Mouse (Mus musculus): ENCODE results near the gene Rbm4. TPM values are rescaled to one million over a fixed set of nuclear protein-coding genes. Genes with fewer than 3 reads are reported as not detected.

Gene Rbm4
- 30.7 and 32.6 TPM in 2 replicates for polyA plus RNA-seq (2016; fragmentation: Nextera tagmentation; extraction: Ambion mirVana)

DNA sequence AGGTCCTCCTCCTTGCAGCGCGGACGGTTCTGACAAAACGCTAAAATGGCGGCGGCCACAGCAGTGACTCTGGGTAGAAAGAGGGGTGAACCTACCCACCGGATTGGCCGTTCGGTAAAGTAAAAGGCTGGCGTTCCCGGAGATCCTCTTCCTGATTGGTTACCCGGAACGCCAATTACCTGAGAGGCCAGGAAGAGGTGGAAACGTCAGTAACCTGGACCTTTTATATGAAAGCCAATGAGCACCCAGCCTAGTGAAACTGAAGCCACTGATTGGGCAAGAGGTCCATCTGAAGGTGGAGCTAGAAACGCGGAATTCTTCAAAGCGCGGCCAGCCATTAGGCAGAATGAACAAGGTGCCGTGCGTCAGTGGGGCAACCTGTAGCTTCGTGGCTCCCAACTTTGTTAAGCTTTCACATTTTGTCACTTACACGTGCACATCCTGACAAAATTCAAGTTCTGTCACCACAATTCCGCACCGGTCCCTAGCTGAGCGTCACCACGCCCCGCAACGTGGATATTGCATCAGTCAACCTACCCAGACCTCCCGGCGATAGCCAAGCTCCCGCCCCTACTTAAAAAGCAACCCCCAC, at the start of gene Rbm4:
TSS of gene Rbm4 (minus strand) at position 71 of the 592 bp plus-strand sequence.
- H3K36me3 ChIP-seq = peaks cover 67% of the 10 kb centered on the region
- peak within 1 kb of the TSS; percentile 88 for H3K4me2 ChIP-seq
- under 1% methylated on average over 31 of the region's 31 CpGs for WGBS (ENCODE audit: insufficient replicate concordance)
- peak within 1 kb of the TSS; percentile 79 for H3K4me3 ChIP-seq
- no peaks in the 10 kb centered on the region for H3K9me3 ChIP-seq (replicated peaks)
- peak; percentile 97 for ATAC-seq
- H3K27ac ChIP-seq = peak within 1 kb of the TSS; percentile 89
- peaks cover 76% of the 10 kb centered on the region for H3K4me1 ChIP-seq
- H3K27me3 ChIP-seq (replicated peaks) = no peaks in the 10 kb centered on the region
- H3K9ac ChIP-seq = peak within 1 kb of the TSS; percentile 81

DNA sequence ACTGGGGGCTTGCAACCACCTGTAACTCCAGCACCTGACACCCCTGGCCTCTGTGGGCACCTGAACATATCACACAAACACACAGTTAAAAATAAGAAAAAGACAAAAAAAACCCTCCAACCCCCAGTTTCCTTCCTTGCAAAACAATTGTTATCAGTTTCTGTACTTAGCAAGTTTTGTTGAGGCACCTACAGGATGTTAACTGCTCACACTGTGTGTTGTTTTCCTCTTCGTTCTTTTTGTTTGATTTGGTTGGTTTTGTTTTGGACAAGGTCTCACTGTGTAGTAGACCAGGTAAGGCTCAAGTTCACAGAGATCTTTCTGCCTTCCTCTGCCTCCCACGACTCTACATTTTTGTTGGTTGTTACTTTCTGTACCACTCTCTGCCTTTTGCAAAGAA, 48.9 kb upstream of the Rbm4 start:
- H3K4me1 ChIP-seq = peaks cover 37% of the 10 kb centered on the region
- H3K9ac ChIP-seq = no peak overlapping the region
- no peak for ATAC-seq
- no peaks in the 10 kb centered on the region for H3K9me3 ChIP-seq (replicated peaks)
- peaks cover 48% of the 10 kb centered on the region for H3K27me3 ChIP-seq (replicated peaks)
- H3K36me3 ChIP-seq = no peaks in the 10 kb centered on the region
- H3K4me2 ChIP-seq = no peak overlapping the region
- H3K4me3 ChIP-seq = no peak overlapping the region
- WGBS (ENCODE audit: insufficient replicate concordance) = 49% methylated on average over 2 of the region's 2 CpGs
- H3K27ac ChIP-seq = no peak overlapping the region

- no peaks in the 10 kb centered on the region for H3K9me3 ChIP-seq (replicated peaks)
- H3K36me3 ChIP-seq = peaks cover 3% of the 10 kb centered on the region; the same call in 1 of the 2 replicates
- H3K27me3 ChIP-seq (replicated peaks) = peaks cover 41% of the 10 kb centered on the region
- ATAC-seq = no peak
- H3K4me3 ChIP-seq = no peak overlapping the region
- H3K4me1 ChIP-seq = peaks cover 52% of the 10 kb centered on the region
- H3K9ac ChIP-seq = no peak overlapping the region
- WGBS (ENCODE audit: insufficient replicate concordance) = 61% methylated on average over 9 of the region's 9 CpGs
- H3K4me2 ChIP-seq = no peak overlapping the region
- H3K27ac ChIP-seq = no peak overlapping the region
These were observed 47.1 kb upstream of the Rbm4 start for GRCm38 (mm10) chr19:4840848-4841247.

DNA sequence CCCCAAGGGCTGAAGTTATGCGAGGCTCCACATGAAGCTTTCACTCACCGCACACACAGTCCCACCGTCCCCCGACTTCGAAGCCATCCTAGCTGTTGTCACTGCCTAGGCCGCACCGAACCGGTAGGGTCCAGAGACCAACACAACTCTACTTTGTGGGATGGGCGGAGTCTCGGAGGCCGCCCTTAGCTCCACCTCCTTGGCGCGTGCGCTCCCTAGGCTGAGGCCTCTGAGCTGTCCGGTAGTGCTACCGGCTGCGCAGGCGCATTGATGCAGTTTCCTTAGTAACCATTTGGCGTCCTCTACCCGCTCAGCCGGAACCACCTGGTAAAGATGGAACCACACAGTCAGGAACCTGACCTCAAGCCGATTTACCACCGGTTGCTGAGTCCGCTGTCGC, 45.4 kb upstream of the Rbm4 start, which contains the start of the genes Ccs and Ccdc87:
TSS of gene Ccs (minus strand) at position 184 of the 400 bp plus-strand sequence.
TSS of gene Ccdc87 (plus strand) at position 218 of the 400 bp plus-strand sequence.
- Histone ChIP-seq H3K36me3 (peaks cover 3% of the 10 kb centered on the region), H3K4me1 (peaks cover 48% of the 10 kb centered on the region), H3K9me3 (replicated peaks) (no peaks in the 10 kb centered on the region), H3K4me3 (peak within 1 kb of the TSS; percentile 69), H3K27me3 (replicated peaks) (peaks cover 41% of the 10 kb centered on the region), H3K9ac (peak within 1 kb of the TSS; percentile 82), H3K27ac (peak within 1 kb of the TSS; percentile 68), H3K4me2 (peak within 1 kb of the TSS; percentile 94)
- ATAC-seq = peak; percentile 99
- 0% methylated on average over 25 of the region's 25 CpGs for WGBS (ENCODE audit: insufficient replicate concordance)

DNA sequence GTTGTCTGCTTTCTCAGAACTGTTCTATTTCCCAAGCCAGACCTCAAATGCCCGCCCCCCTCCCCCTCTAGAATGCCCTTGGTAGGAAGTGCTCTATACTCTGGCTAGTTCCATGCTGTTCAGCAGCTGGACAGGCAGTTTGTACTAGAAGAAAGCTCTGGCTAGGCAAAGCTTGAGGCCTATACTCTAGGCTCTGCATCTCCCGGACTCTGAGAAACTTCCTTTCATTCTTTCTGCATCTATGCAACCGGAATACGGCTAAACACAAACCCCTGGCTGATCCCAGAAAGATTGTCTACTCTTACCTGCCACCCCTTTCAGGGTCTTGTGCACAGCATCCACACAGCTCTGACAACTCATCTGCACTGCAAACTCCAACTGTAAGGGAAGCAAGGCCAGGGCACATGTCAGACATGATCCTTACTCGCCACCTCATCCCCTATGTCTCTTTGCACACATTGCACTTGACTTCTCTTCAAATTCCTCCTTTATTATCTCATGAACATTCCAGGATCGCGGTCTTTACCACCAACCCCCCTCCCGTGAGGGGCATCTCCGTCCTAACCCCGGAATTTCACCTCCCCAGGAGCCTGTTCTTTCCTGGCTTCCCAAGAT, 44.9 kb upstream of the Rbm4 start:
- 32% methylated on average over 10 of the region's 10 CpGs for WGBS (ENCODE audit: insufficient replicate concordance)
- peak overlapping the region; percentile 68 for H3K27ac ChIP-seq
- H3K4me3 ChIP-seq = peak overlapping the region; percentile 69
- H3K9me3 ChIP-seq (replicated peaks) = no peaks in the 10 kb centered on the region
- peaks cover 6% of the 10 kb centered on the region for H3K36me3 ChIP-seq
- peaks cover 41% of the 10 kb centered on the region for H3K27me3 ChIP-seq (replicated peaks)
- peak overlapping the region; percentile 94 for H3K4me2 ChIP-seq
- peak; percentile 56 for ATAC-seq
- H3K9ac ChIP-seq = peak overlapping the region; percentile 82
- H3K4me1 ChIP-seq = peaks cover 48% of the 10 kb centered on the region

DNA sequence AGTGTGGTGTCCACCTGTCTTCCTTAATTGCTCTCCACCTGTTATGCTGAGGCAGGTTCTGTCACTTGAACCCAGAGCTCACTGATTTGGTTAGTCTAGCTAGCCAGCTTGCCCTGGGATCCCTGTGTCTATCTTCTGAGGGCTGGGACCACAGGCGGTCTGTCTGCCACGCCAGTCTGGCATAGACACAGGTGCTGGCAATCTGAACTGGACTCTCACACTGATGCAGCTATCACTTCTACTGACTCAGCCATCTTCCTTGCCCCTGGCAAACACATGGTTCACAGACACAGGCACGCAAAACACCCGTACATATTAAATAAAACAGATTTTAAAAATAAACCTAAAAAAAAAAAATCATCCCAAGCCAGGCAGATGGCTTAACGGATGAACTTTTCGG, 43.3 kb upstream of the Rbm4 start:
- no peak overlapping the region for H3K4me2 ChIP-seq
- H3K4me1 ChIP-seq = peaks cover 48% of the 10 kb centered on the region
- H3K36me3 ChIP-seq = peaks cover 19% of the 10 kb centered on the region
- no peaks in the 10 kb centered on the region for H3K9me3 ChIP-seq (replicated peaks)
- 87% methylated on average over 6 of the region's 6 CpGs for WGBS (ENCODE audit: insufficient replicate concordance)
- H3K4me3 ChIP-seq = no peak overlapping the region
- no peak for ATAC-seq
- peaks cover 27% of the 10 kb centered on the region for H3K27me3 ChIP-seq (replicated peaks)
- no peak overlapping the region for H3K9ac ChIP-seq
- H3K27ac ChIP-seq = no peak overlapping the region

DNA sequence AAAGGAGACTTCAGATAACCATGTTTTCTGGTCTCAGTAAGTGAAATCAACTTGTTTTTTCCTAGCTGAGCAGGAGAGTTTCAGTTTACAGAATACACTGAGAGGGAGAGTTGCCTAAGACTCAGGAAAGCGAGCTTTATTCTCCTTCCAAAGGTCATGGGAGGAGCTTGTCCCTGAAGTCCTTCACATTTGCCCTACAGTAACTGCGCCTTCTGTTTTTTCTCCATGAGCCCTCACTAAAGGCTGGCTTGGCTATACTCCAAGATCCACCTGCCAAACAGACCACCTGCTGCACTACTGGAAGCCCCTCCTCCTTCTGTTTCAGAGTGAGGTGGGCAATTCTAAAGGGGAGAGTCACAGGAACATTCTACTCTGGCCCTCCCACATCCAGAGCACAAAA, 42.4 kb upstream of the Rbm4 start:
- no peak overlapping the region for H3K9ac ChIP-seq

GRCm38 (mm10) chr19:4833977-4834376, 40.3 kb upstream of the Rbm4 start:
- no peak for ATAC-seq
- Histone ChIP-seq H3K4me3 (no peak overlapping the region), H3K4me1 (peaks cover 34% of the 10 kb centered on the region), H3K36me3 (peaks cover 37% of the 10 kb centered on the region), H3K27me3 (replicated peaks) (no peaks in the 10 kb centered on the region), H3K27ac (no peak overlapping the region), H3K4me2 (no peak overlapping the region), H3K9ac (no peak overlapping the region), H3K9me3 (replicated peaks) (no peaks in the 10 kb centered on the region)
- WGBS (ENCODE audit: insufficient replicate concordance) = 87% methylated on average over 8 of the region's 8 CpGs

More for the DNA sequence above, 42.4 kb upstream of the Rbm4 start:
- Histone ChIP-seq H3K9me3 (replicated peaks) (no peaks in the 10 kb centered on the region), H3K36me3 (peaks cover 21% of the 10 kb centered on the region), H3K27ac (no peak overlapping the region), H3K27me3 (replicated peaks) (peaks cover 17% of the 10 kb centered on the region), H3K4me3 (no peak overlapping the region), H3K4me2 (no peak overlapping the region), H3K4me1 (peaks cover 47% of the 10 kb centered on the region)
- 75% methylated on average over 2 of the region's 2 CpGs for WGBS (ENCODE audit: insufficient replicate concordance)
- no peak for ATAC-seq

DNA sequence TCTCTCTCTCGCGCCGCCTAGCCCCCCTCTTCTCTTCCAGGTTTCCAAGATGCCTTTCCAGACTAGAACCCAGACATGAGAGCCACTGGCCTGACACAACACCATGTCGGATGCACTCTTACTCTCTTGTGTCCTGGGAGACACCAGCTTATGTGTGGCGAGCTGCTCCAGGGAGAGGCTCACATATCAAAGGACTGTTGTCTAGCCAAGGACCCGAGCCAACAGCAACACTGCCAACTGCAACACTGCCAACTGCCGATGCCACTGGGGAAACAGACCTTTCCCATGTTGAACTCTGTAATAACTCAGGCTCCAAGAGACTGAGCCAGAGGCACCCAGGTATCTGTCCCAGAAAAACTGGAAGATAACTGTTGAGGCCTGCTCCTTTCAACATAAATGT, 35.5 kb upstream of the Rbm4 start:
- 0 out of 2 replicates have a peak, but pooled peaks cover 8% of the 10 kb centered on the region for H3K4me1 ChIP-seq
- H3K9me3 ChIP-seq (replicated peaks) = no peaks in the 10 kb centered on the region
- WGBS (ENCODE audit: insufficient replicate concordance) = 83% methylated on average over 7 of the region's 7 CpGs
- H3K4me3 ChIP-seq = no peak overlapping the region
- no peak for ATAC-seq
- no peak overlapping the region for H3K4me2 ChIP-seq
- no peaks in the 10 kb centered on the region for H3K27me3 ChIP-seq (replicated peaks)
- H3K27ac ChIP-seq = no peak overlapping the region
- peaks cover 59% of the 10 kb centered on the region for H3K36me3 ChIP-seq
- H3K9ac ChIP-seq = no peak overlapping the region

- ATAC-seq = no peak
- WGBS (ENCODE audit: insufficient replicate concordance) = 64% methylated on average over 16 of the region's 16 CpGs
These were observed 34.9 kb upstream of the Rbm4 start for GRCm38 (mm10) chr19:4828444-4829114.

DNA sequence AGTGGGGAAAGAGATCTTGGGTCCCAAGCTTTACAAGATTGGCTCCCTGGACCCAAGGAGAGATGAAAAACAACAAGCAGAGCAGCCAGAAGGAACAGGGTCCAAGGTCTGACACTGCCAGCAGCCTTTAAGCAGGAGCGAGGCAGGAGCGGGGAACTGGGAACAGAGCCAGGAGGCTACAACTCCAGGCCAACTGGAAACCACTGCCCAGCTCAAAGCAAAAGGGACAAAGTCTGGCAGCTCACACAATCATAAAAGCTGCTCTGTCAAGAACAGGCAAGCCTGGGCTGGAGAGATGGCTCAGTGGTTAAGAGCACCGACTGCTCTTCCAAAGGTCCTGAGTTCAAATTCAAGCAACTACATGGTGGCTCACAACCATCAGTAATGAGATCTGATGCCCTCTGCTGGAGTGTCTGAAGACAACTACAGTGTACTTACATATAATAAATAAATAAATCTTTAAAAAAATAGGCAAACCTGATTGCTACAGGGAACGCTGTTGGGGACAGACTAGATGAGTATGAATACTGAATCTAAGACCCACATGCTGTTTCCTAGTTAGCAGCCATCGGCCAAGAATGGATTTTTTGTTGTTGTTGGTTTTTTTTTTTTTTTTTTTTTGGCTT, 27.1 kb upstream of the Rbm4 start:
- H3K36me3 ChIP-seq = peaks cover 17% of the 10 kb centered on the region
- H3K27ac ChIP-seq = no peak overlapping the region
- ATAC-seq = no peak
- H3K27me3 ChIP-seq (replicated peaks) = no peaks in the 10 kb centered on the region; the same call in 1 of the 2 replicates
- no peak overlapping the region for H3K4me3 ChIP-seq
- no peaks in the 10 kb centered on the region for H3K4me1 ChIP-seq
- H3K9me3 ChIP-seq (replicated peaks) = no peaks in the 10 kb centered on the region; the same call in 1 of the 2 replicates
- WGBS (ENCODE audit: insufficient replicate concordance) = 65% methylated on average over 5 of the region's 5 CpGs
- H3K4me2 ChIP-seq = no peak overlapping the region
- no peak overlapping the region for H3K9ac ChIP-seq

More at GRCm38 (mm10) chr19:4828444-4829114, 34.9 kb upstream of the Rbm4 start:
- Histone ChIP-seq H3K4me1 (0 out of 2 replicates have a peak, but pooled peaks cover 8% of the 10 kb centered on the region), H3K9me3 (replicated peaks) (no peaks in the 10 kb centered on the region), H3K36me3 (peaks cover 57% of the 10 kb centered on the region), H3K4me3 (no peak overlapping the region), H3K9ac (no peak overlapping the region), H3K4me2 (no peak overlapping the region), H3K27me3 (replicated peaks) (no peaks in the 10 kb centered on the region), H3K27ac (no peak overlapping the region)

Measured in liver, embryonic 12.5 days (tissue).